Mouse (Mus musculus): ENCODE measurements around the gene Atf1. TPM values are rescaled to one million over a fixed set of nuclear protein-coding genes. Genes with fewer than 3 reads are reported as not detected.

Atf1 gene
- polyA plus RNA-seq, 1 experiment from 2014 or later = 17.5 TPM

DNA sequence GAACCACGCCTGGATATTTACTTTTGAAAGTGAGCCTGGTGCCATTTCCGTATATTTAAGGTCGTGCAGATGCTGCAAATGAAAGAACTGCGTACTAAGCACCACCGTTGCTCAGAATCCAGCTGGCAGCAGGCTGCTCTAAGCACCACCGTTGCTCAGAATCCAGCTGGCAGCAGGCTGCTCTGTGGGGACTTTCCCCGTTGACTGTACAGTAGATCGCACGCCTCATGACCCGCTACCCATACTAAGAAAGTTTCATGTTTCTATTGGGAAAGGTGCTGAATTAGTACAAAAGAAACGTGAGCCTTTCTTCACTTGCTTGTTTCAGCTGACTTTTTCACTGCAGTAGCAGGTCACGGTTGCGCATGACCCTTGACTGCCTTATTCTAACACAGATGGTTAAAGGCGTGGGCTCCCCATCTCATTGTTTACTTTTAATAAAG is 38.6 kb upstream of the Atf1 start:
- Histone ChIP-seq H3K4me3 (no peak overlapping the region), H3K4me1 (replicated peaks) (no peaks in the 10 kb centered on the region), H3K4me2 (no peak overlapping the region), H3K27me3 (no peaks in the 10 kb centered on the region), H3K9ac (no peak overlapping the region), H3K36me3 (peaks cover 95% of the 10 kb centered on the region), H3K27ac (no peak overlapping the region), H3K9me3 (no peaks in the 10 kb centered on the region)
- WGBS = 81% methylated on average over 14 of the region's 14 CpGs
- ATAC-seq (ENCODE audit: low FRiP score) = no peak

GRCm38 (mm10) chr15:100190083-100190482 is 37.5 kb upstream of the Atf1 start:
- H3K27me3 ChIP-seq = no peaks in the 10 kb centered on the region
- no peaks in the 10 kb centered on the region for H3K9me3 ChIP-seq
- WGBS = 95% methylated on average over 5 of the region's 5 CpGs
- H3K4me2 ChIP-seq = no peak overlapping the region
- peaks cover 95% of the 10 kb centered on the region for H3K36me3 ChIP-seq
- no peaks in the 10 kb centered on the region for H3K4me1 ChIP-seq (replicated peaks)
- no peak overlapping the region for H3K4me3 ChIP-seq
- H3K27ac ChIP-seq = no peak overlapping the region
- ATAC-seq (ENCODE audit: low FRiP score) = no peak
- no peak overlapping the region for H3K9ac ChIP-seq

- no peaks in the 10 kb centered on the region for H3K9me3 ChIP-seq
- H3K27me3 ChIP-seq = no peaks in the 10 kb centered on the region
- peaks cover 89% of the 10 kb centered on the region for H3K36me3 ChIP-seq
- no peak overlapping the region for H3K4me3 ChIP-seq
- 92% methylated on average over 11 of the region's 11 CpGs for WGBS
- H3K4me1 ChIP-seq (replicated peaks) = no peaks in the 10 kb centered on the region
- no peak overlapping the region for H3K9ac ChIP-seq
- no peak overlapping the region for H3K27ac ChIP-seq
- ATAC-seq (ENCODE audit: low FRiP score) = no peak
- H3K4me2 ChIP-seq = no peak overlapping the region
Observed at GRCm38 (mm10) chr15:100198983-100199745, 28.5 kb upstream of the Atf1 start.

- 92% methylated on average over 3 of the region's 3 CpGs for WGBS
- no peaks in the 10 kb centered on the region for H3K4me1 ChIP-seq (replicated peaks)
Observed at GRCm38 (mm10) chr15:100199790-100200189, 27.8 kb upstream of the Atf1 start.

DNA sequence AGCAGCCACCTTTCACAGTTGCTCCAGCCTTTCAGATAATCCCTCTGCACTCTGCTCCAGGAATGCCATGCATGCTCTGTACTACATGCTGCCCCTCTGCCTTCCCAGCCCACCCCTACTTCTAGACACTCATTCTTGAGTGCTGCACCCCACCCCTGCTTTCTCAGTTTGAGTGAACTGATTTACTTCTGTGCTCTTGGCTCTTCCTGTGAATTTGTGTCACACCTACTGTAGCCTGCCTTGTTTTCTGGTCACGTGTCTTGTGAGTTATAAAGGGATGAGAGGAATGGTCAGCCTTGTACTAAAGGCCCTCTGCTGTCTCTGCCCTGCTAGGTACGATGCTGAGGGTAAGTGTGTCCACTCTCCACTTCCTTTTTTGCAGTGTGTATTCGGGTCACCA is 25.8 kb upstream of the Atf1 start:
- no peaks in the 10 kb centered on the region for H3K27me3 ChIP-seq
- H3K9me3 ChIP-seq = no peaks in the 10 kb centered on the region
- no peak overlapping the region for H3K4me3 ChIP-seq
- H3K27ac ChIP-seq = no peak overlapping the region
- no peaks in the 10 kb centered on the region for H3K4me1 ChIP-seq (replicated peaks)
- H3K9ac ChIP-seq = no peak overlapping the region
- peaks cover 91% of the 10 kb centered on the region for H3K36me3 ChIP-seq
- 89% methylated on average over 3 of the region's 3 CpGs for WGBS
- no peak overlapping the region for H3K4me2 ChIP-seq
- ATAC-seq (ENCODE audit: low FRiP score) = no peak

More at GRCm38 (mm10) chr15:100199790-100200189, 27.8 kb upstream of the Atf1 start:
- Histone ChIP-seq H3K9ac (no peak overlapping the region), H3K27ac (no peak overlapping the region), H3K27me3 (no peaks in the 10 kb centered on the region), H3K4me3 (no peak overlapping the region), H3K4me2 (no peak overlapping the region), H3K9me3 (no peaks in the 10 kb centered on the region), H3K36me3 (peaks cover 89% of the 10 kb centered on the region)
- no peak for ATAC-seq (ENCODE audit: low FRiP score)

DNA sequence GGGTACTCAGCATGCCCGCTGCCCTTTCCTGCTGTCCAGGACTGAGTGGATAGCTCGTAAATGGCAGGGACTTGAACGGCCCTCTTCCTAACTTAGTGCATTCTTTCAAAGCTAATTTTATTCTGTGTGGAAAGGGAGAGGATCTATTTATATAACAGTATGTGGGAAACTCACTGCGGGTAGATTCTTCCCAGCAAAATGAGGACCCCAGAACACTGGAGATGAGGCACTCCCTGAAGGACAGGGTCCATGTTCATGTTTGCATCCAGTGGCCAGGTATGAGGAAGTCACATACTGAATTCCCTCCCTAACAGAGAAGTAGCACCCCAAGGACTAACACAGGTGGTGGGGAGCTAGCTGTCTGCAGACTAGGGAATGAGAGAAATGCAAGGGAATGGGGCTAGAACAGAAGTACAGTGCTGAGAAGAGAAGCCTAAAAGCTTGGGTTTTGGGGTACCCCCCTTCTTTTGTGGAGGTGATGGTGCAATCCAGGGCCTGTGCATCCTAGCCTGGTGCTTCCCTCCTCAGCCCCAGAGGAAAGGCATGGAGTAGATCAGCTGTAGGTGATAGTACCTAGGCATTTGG is 25.1 kb upstream of the Atf1 start:
- WGBS = 96% methylated on average over 4 of the region's 4 CpGs
- Histone ChIP-seq H3K4me1 (replicated peaks) (no peaks in the 10 kb centered on the region), H3K27ac (no peak overlapping the region), H3K4me3 (no peak overlapping the region), H3K36me3 (peaks cover 91% of the 10 kb centered on the region), H3K9me3 (no peaks in the 10 kb centered on the region), H3K4me2 (no peak overlapping the region), H3K27me3 (no peaks in the 10 kb centered on the region), H3K9ac (no peak overlapping the region)
- no peak for ATAC-seq (ENCODE audit: low FRiP score)

DNA sequence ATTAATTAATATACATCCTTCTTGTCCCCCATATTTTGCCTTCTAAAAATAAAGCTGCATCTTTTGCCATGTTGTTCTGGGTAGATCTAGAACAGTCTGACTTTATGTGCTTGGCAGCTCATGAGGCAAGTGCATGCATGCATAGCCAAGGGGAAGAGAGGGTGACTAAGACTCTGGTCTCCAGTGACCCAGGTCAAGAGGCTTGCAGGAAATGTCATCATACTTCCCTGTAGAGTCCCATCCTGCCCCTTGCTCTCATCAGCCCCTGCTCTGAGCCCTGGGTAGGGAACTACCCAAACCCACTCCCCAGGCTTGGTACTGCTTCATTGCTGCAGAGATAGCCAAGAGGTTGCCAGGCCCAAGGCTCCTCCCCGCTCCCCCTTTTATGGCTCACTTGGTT is 23.0 kb upstream of the Atf1 start:
- Histone ChIP-seq H3K36me3 (peaks cover 90% of the 10 kb centered on the region), H3K4me1 (replicated peaks) (no peaks in the 10 kb centered on the region), H3K27me3 (no peaks in the 10 kb centered on the region), H3K9me3 (no peaks in the 10 kb centered on the region), H3K27ac (no peak overlapping the region), H3K4me2 (no peak overlapping the region), H3K4me3 (no peak overlapping the region), H3K9ac (no peak overlapping the region)
- WGBS = 91% methylated on average over 1 of the region's 1 CpGs
- no peak for ATAC-seq (ENCODE audit: low FRiP score)

DNA sequence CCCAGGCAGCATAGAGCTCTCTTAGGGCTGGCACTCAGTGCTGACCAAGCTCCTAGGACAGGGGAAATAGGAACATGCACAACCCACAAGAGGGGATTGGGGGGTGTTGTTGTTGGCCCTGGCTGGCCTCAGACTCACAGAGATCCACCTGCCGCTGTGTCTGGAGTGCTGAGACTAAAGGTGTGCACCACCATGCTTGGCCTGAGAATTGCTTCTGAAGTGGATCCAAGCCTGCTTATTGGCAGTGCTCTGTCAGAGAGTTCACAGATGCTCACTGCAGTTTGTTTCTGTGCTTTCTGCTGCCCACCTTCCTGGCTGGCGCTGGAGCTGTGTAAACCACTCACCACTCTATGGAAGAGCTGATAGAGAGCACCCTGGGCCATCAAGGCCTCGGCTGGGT is 17.6 kb upstream of the Atf1 start:
- H3K27me3 ChIP-seq = no peaks in the 10 kb centered on the region
- peaks cover 98% of the 10 kb centered on the region for H3K36me3 ChIP-seq
- no peaks in the 10 kb centered on the region for H3K9me3 ChIP-seq
- ATAC-seq (ENCODE audit: low FRiP score) = no peak
- H3K4me3 ChIP-seq = no peak overlapping the region
- no peak overlapping the region for H3K27ac ChIP-seq
- no peak overlapping the region for H3K4me2 ChIP-seq
- no peak overlapping the region for H3K9ac ChIP-seq
- H3K4me1 ChIP-seq (replicated peaks) = no peaks in the 10 kb centered on the region
- 98% methylated on average over 3 of the region's 3 CpGs for WGBS

DNA sequence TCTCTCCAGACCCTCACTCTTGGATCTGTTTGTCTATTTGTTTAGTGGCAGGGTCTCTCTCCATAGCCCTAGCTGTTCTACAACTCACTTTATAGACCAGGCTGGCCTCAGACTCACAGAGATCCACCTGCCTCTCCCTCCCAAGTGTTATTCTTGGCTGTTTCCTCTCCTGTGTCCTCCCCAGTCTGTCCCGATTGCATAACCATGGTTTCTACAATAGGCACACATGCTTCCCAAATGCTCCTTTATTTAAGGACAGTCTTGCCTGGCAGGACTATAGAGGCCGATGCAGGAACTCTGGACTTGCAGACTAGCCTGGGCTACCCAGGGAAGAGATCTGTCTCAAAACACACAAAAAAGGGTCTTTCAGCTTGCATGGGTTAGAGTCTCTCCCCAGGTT is 14.3 kb upstream of the Atf1 start:
- 98% methylated on average over 2 of the region's 2 CpGs for WGBS
- no peaks in the 10 kb centered on the region for H3K27me3 ChIP-seq
- ATAC-seq (ENCODE audit: low FRiP score) = no peak
- H3K4me1 ChIP-seq (replicated peaks) = no peaks in the 10 kb centered on the region
- H3K36me3 ChIP-seq = peaks cover 90% of the 10 kb centered on the region
- H3K4me2 ChIP-seq = no peak overlapping the region
- H3K9me3 ChIP-seq = no peaks in the 10 kb centered on the region
- no peak overlapping the region for H3K27ac ChIP-seq
- H3K9ac ChIP-seq = no peak overlapping the region
- H3K4me3 ChIP-seq = no peak overlapping the region

- Histone ChIP-seq H3K27ac (no peak overlapping the region), H3K9me3 (no peaks in the 10 kb centered on the region), H3K36me3 (peaks cover 78% of the 10 kb centered on the region), H3K9ac (no peak overlapping the region), H3K4me1 (replicated peaks) (no peaks in the 10 kb centered on the region), H3K4me3 (no peak overlapping the region), H3K4me2 (no peak overlapping the region), H3K27me3 (no peaks in the 10 kb centered on the region)
- no peak for ATAC-seq (ENCODE audit: low FRiP score)
- 96% methylated on average over 11 of the region's 11 CpGs for WGBS
Observed at GRCm38 (mm10) chr15:100215092-100215491, 12.5 kb upstream of the Atf1 start.

DNA sequence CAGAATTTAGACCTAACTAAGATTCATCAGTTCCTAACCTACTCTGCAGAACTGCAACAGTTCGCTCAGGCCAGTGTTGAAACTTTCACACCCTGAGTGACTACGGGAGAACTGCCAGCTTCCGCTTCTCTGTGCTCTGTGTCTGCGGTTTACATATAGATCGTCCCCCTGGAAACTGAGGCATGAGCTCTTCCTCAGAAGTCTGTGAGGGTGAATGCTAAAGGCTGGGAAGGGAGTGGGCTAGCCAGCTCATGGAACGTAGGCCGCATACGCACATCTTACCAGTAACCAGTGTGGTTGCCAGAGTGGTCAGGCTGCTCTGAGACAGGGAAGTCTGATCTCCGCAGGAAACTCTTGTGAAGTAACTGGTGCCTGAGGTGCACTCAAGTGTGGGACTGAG is 11.4 kb upstream of the Atf1 start:
- ATAC-seq (ENCODE audit: low FRiP score) = no peak
- no peak overlapping the region for H3K4me2 ChIP-seq
- no peak overlapping the region for H3K4me3 ChIP-seq
- 96% methylated on average over 9 of the region's 9 CpGs for WGBS
- peaks cover 67% of the 10 kb centered on the region for H3K36me3 ChIP-seq
- no peak overlapping the region for H3K27ac ChIP-seq
- H3K27me3 ChIP-seq = no peaks in the 10 kb centered on the region
- no peak overlapping the region for H3K9ac ChIP-seq
- H3K9me3 ChIP-seq = no peaks in the 10 kb centered on the region
- H3K4me1 ChIP-seq (replicated peaks) = no peaks in the 10 kb centered on the region

- H3K4me1 ChIP-seq (replicated peaks) = no peaks in the 10 kb centered on the region
Observed at GRCm38 (mm10) chr15:100218018-100218417, 9.6 kb upstream of the Atf1 start.

DNA sequence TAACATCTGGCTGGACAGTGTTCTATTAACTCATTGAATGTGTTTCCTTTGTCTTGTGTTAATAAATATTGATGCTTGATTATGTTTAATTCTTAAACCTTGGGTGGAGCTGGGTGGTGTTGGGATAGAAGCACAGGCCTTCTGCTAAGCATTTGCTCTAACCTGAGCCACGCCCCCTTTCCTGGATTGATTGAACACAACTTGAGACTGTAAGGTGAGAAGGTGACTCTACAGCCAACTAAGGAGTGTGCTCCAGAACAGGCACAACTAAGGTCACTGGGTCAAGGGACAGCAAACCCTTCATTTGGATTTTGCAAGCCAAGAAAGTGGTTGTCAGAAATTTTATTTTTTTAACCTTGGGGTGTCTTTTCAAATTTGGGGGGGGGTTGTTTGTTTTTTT is 8.2 kb upstream of the Atf1 start:
- WGBS = 97% methylated on average over 1 of the region's 1 CpGs
- ATAC-seq (ENCODE audit: low FRiP score) = no peak

More at GRCm38 (mm10) chr15:100218018-100218417, 9.6 kb upstream of the Atf1 start:
- H3K9ac ChIP-seq = no peak overlapping the region
- no peaks in the 10 kb centered on the region for H3K27me3 ChIP-seq
- 90% methylated on average over 3 of the region's 3 CpGs for WGBS
- H3K27ac ChIP-seq = no peak overlapping the region
- H3K4me2 ChIP-seq = no peak overlapping the region
- no peak for ATAC-seq (ENCODE audit: low FRiP score)
- no peaks in the 10 kb centered on the region for H3K9me3 ChIP-seq
- H3K36me3 ChIP-seq = peaks cover 49% of the 10 kb centered on the region
- H3K4me3 ChIP-seq = no peak overlapping the region

More for the DNA sequence above, 8.2 kb upstream of the Atf1 start:
- Histone ChIP-seq H3K27ac (no peak overlapping the region), H3K9ac (no peak overlapping the region), H3K27me3 (no peaks in the 10 kb centered on the region), H3K4me1 (replicated peaks) (no peaks in the 10 kb centered on the region), H3K9me3 (no peaks in the 10 kb centered on the region), H3K4me3 (no peak overlapping the region), H3K4me2 (no peak overlapping the region), H3K36me3 (peaks cover 35% of the 10 kb centered on the region)

Measured in hindbrain, embryonic 13.5 days (tissue).